Mouse (Mus musculus) cortical plate, adult 2 months (tissue): ENCODE measurements around the gene Wfs1.

Experiments
- CTCF ChIP-seq: fragments of 200-500 bp; IDR thresholded peaks from 2 replicates; pipeline ENCODE4 v1.5.1; 2011; ENCODE audit warnings: mild to moderate bottlenecking, control low read depth, low read length; ENCODE audit not compliant: insufficient read depth; ENCODE audit errors: extremely low read depth
- POLR2A ChIP-seq: fragments of 200-500 bp; IDR thresholded peaks from 2 replicates; pipeline ENCODE4 v1.6.1; 2011; ENCODE audit warnings: mild to moderate bottlenecking, low read length, control low read depth; ENCODE audit not compliant: insufficient read depth; ENCODE audit errors: extremely low read depth

DNA sequence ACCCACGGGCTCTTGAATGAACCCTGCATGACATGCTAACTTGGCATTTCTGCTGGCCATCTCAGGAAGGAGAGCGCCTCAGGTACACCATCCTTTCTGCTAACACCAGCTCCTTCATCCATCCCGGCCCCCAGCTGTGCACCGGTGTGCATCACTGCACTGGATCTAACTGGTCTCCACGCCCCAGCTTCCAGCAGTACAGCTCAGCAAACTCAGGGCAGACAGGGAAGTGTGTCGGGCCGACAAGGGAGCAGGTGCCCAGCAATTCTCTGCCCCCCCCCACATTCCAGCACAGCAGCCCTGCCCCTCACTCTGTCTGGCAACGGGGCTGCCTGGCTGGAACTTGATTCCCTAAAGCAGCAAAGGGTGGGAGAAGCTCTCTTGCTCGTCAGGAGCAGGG, 11.2 kb downstream of the Wfs1 start:
- TF ChIP-seq CTCF (no peak), POLR2A (no peak)
